Mouse (Mus musculus) Patski (cell line): ENCODE measurements around the gene Ypel3. TPM values are rescaled to one million over a fixed set of nuclear protein-coding genes. Genes with fewer than 3 reads are reported as not detected.

ENCODE experiments used
- ATAC-seq: fragments of 100-300 bp; one replicate; pipeline ENCODE4 v1.8.0; 2021
- CTCF ChIA-PET: fragments of 350-600 bp; sonication (Branson Sonifier 250); formaldehyde crosslinking; loops from one replicate; lab custom pipeline; 2022; ENCODE audit warnings: inconsistent platforms; lab: Charles Lee
- POLR2A ChIA-PET: fragments of 350-600 bp; sonication (Branson Sonifier 250); formaldehyde crosslinking; loops from one replicate; lab custom pipeline; 2022; ENCODE audit warnings: antibody characterized with exemption, inconsistent platforms; lab: Charles Lee
- DNase-seq: peaks from one replicate; pipeline ENCODE4 v3.0.0-alpha.2; 2011; ENCODE audit warnings: low read depth, low spot score
- H3K27me3 ChIP-seq: fragments of 371-371 bp; one replicate; pipeline ENCODE4 v1.5.1; 2021
- CTCF ChIP-seq: fragments of 100-300 bp; IDR thresholded peaks from one replicate; pipeline ENCODE4 v1.5.1; 2021
- in situ Hi-C: fragments of 300-500 bp; cut with MboI; formaldehyde crosslinking; loops from 3 replicates; pipeline ENCODE4 v1.11.1; 2018; ENCODE audit warnings: low pct_unique_long_range_greater_than_20kb, mixed read lengths
- polyA plus RNA-seq: library from polyadenylated mRNA; unstranded; gene quantifications from one replicate; pipeline ENCODE4 v1.2.3, GENCODE M21; 2021

The Ypel3 gene
- polyA plus RNA-seq, 1 experiment from 2014 or later = 109 TPM

GRCm38 (mm10) chr7:126798127-126799049, 21.6 kb downstream of the Ypel3 start:
- DNase-seq (no peak), ATAC-seq (peak; percentile 1)
- POLR2A ChIA-PET = interaction anchor here (0.8 to 1.1 kb wide), 2 partner anchors 15 to 57 kb away, joined by 3 to 6 read pairs; no protein-coding TSS in a partner anchor
- TF ChIP-seq CTCF = no peak
- H3K27me3 ChIP-seq = no peaks in the 10 kb centered on the region
- CTCF ChIA-PET = no interaction called here
- in situ Hi-C loops = no loop called here

GRCm38 (mm10) chr7:126799050-126799467, 22.3 kb downstream of the Ypel3 start:
- no peaks in the 10 kb centered on the region for H3K27me3 ChIP-seq
- in situ Hi-C loops = no loop called here
- CTCF ChIA-PET = no interaction called here
- peak; percentile 91 for DNase-seq
- POLR2A ChIA-PET = interaction anchor here (0.8 to 1.2 kb wide), 5 partner anchors 16 to 56 kb away, joined by 3 to 7 read pairs (median 5); partner anchors contain the start of gene Tbx6
- no peak for TF ChIP-seq CTCF
- ATAC-seq = peak; percentile 84

- TF ChIP-seq CTCF = no peak
- in situ Hi-C loops = no loop called here
- ChIA-PET CTCF (no interaction called here), POLR2A (interaction anchor here (1.0 to 1.3 kb wide), 6 partner anchors 13 to 24 kb away, joined by 3 to 7 read pairs (median 5); partner anchors contain the start of gene Tbx6)
- H3K27me3 ChIP-seq = no peaks in the 10 kb centered on the region
- ATAC-seq (peak; percentile 70), DNase-seq (no peak)
Measured at GRCm38 (mm10) chr7:126799468-126800268, 22.9 kb downstream of the Ypel3 start.

- DNase-seq (no peak), ATAC-seq (no peak)
- in situ Hi-C loops = no loop called here
- no peaks in the 10 kb centered on the region for H3K27me3 ChIP-seq
- ChIA-PET CTCF (no interaction called here), POLR2A (interaction anchor here (1.0 to 1.3 kb wide), 3 partner anchors 12 to 25 kb away, joined by 3 to 5 read pairs (median 4); no protein-coding TSS in a partner anchor)
- no peak for TF ChIP-seq CTCF
Measured at GRCm38 (mm10) chr7:126800269-126801056, 23.7 kb downstream of the Ypel3 start.

GRCm38 (mm10) chr7:126801057-126801422, 24.3 kb downstream of the Ypel3 start:
- in situ Hi-C loops = no loop called here
- ATAC-seq (no peak), DNase-seq (no peak)
- no peak for TF ChIP-seq CTCF
- ChIA-PET CTCF (no interaction called here), POLR2A (interaction anchor here (1.3 kb wide), 1 partner anchor 11 kb away, joined by 3 read pairs; no protein-coding TSS in a partner anchor)
- no peaks in the 10 kb centered on the region for H3K27me3 ChIP-seq

- in situ Hi-C loops = no loop called here
- ATAC-seq (no peak), DNase-seq (no peak)
- TF ChIP-seq CTCF = no peak
- CTCF ChIA-PET = no interaction called here
- H3K27me3 ChIP-seq = no peaks in the 10 kb centered on the region
- POLR2A ChIA-PET = interaction anchor here (0.9 kb wide), 1 partner anchor 9 kb away, joined by 3 read pairs; no protein-coding TSS in a partner anchor
Measured at GRCm38 (mm10) chr7:126802134-126802889, 25.6 kb downstream of the Ypel3 start.

GRCm38 (mm10) chr7:126803181-126803580, 26.4 kb downstream of the Ypel3 start:
- in situ Hi-C loops = no loop called here
- DNase-seq = no peak
- ChIA-PET CTCF (no interaction called here), POLR2A (no interaction called here)
- H3K27me3 ChIP-seq = no peaks in the 10 kb centered on the region
- no peak for ATAC-seq
- no peak for TF ChIP-seq CTCF

- DNase-seq (no peak), ATAC-seq (no peak)
- in situ Hi-C loops = no loop called here
- no peaks in the 10 kb centered on the region for H3K27me3 ChIP-seq
- CTCF ChIA-PET = no interaction called here
- POLR2A ChIA-PET = no interaction called here
- no peak for TF ChIP-seq CTCF
Measured at GRCm38 (mm10) chr7:126803751-126804150, 27.0 kb downstream of the Ypel3 start.

GRCm38 (mm10) chr7:126806956-126807355, 30.2 kb downstream of the Ypel3 start:
- POLR2A ChIA-PET = interaction anchor here (0.6 kb wide), 1 partner anchor 13 kb away, joined by 3 read pairs; no protein-coding TSS in a partner anchor
- in situ Hi-C loops = no loop called here
- CTCF ChIA-PET = no interaction called here

More at GRCm38 (mm10) chr7:126806956-126807355, 30.2 kb downstream of the Ypel3 start:
- TF ChIP-seq CTCF = no peak
- ATAC-seq (no peak), DNase-seq (no peak)
- H3K27me3 ChIP-seq = no peaks in the 10 kb centered on the region
